Mouse (Mus musculus) CD4-positive, CD25-positive, alpha-beta regulatory T cell (primary cell): Measurements from ENCODE around the gene Cldn34b2. TPM values are rescaled to one million over a fixed set of nuclear protein-coding genes. Genes with fewer than 3 reads are reported as not detected.

Source experiments
- polyA plus RNA-seq: library from polyadenylated mRNA; unstranded; fragments of 100-300 nt; shearing (Covaris generic); gene quantifications from one replicate; pipeline ENCODE4 v1.2.1, GENCODE M21; 2017

The Cldn34b2 gene
- polyA plus RNA-seq, result not detected

DNA sequence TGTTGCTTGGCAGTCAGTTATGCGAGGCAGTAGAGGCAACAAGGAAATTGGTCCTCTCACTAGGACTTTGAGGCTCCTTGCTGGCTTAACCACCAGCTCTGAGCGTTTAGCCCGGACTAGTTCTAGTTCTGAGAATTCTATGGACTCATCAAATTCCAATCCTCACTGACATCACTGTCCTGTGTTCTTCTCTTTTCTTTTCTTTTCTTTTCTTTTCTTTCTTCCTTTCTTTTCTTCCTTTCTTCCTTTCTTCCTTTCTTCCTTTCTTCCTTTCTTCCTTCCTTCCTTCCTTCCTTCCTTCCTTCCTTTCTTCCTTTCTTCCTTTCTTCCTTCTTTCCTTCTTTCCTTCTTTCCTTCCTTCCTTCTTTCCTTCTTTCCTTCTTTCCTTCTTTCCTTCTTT, at the start of gene Cldn34b2:
Gene Cldn34b2 (minus strand): TSS at position 101 of the 400 bp plus-strand sequence.

DNA sequence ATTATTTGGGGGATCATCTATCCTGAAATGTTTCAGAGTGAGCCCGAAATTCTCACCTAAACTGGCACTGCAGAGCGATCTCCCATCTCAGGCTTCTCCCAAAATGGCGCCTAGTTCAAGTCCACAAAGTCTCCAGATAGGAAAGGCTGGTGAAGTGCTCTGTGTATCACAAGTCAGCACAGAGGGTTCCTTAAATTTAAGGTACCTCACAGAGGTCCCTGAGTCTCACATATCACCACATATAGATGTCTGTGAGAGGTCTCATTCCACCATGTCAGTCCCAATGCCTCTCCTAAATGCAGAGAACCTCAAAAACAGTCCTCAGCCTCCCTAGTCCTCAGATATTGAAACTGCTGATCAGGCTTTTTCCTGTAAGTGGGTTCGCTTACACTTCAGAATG, 34.6 kb downstream of the Cldn34b2 start, which contains the start of gene Magea2:
Gene Magea2 (minus strand): TSS at position 101 of the 400 bp plus-strand sequence.

DNA sequence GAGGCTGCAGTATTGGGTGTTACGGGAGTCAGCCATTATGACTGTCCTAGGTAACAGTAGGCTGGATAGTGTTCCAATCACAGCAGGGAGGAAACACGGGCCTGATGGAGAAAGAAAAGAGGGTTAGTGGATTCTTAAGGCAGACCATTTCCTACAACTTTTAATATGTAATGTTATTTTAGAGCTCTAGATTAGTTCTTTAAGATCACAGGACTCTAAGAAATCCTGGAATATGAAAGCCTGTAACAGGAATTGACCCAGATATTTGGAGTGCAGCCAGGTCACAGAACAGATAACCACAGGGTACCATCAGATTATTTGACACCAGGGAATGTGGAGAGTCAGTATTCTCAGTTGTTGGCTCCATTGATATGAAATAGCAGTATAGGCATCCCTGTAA, 38.5 kb downstream of the Cldn34b2 start, which contains the start of gene Magea1:
Gene Magea1 (minus strand): TSS at position 101 of the 400 bp plus-strand sequence.

Other genes starting within 250 kb of the Cldn34b2 start
- gene Cldn34b1, start 238.1 kb downstream of the Cldn34b2 start, polyA plus RNA-seq, result not detected
- not detected for gene Magea6, start 192.4 kb downstream of the Cldn34b2 start, polyA plus RNA-seq
- not detected for gene Magea3, start 178.9 kb downstream of the Cldn34b2 start, polyA plus RNA-seq
- gene Magea8, start 132.6 kb downstream of the Cldn34b2 start, polyA plus RNA-seq, result not detected
- gene Magea5, start 65.3 kb downstream of the Cldn34b2 start, polyA plus RNA-seq, result not detected
- gene Magea1, start 38.6 kb downstream of the Cldn34b2 start, polyA plus RNA-seq, result not detected
- gene Magea2, start 34.7 kb downstream of the Cldn34b2 start, polyA plus RNA-seq, result not detected
- 336 TPM for gene Sat1, start 88.0 kb upstream of the Cldn34b2 start, polyA plus RNA-seq
- 107 TPM for gene Acot9, start 134.0 kb upstream of the Cldn34b2 start, polyA plus RNA-seq
- gene Prdx4, start 212.3 kb upstream of the Cldn34b2 start, polyA plus RNA-seq, result 47.9 TPM